Mouse (Mus musculus): ENCODE results near the gene Anxa4. TPM values are rescaled to one million over a fixed set of nuclear protein-coding genes. Genes with fewer than 3 reads are reported as not detected.

Gene Anxa4
- total RNA-seq (2023): 10 to 100 TPM; 61.9 to 67.0 TPM

GRCm38 (mm10) chr6:86793021-86793815, at the start of gene Anxa4:
Gene Anxa4, minus strand, starts transcription at chr6:86793584.

GRCm38 (mm10) chr6:86733183-86733876, 60.1 kb downstream of the Anxa4 start, which contains the start of gene Gmcl1:
Gene Gmcl1, minus strand, starts transcription at chr6:86733383.

Other genes starting within 250 kb of the Anxa4 start
- gene Asprv1, start 165.4 kb downstream of the Anxa4 start, total RNA-seq (2023): 1 to 10 TPM in 1 of 2 experiments, under 1 TPM in 1; 0.63 to 1.0 TPM
- 10 to 100 TPM; 28.2 to 32.2 TPM for gene Mxd1, start 124.4 kb downstream of the Anxa4 start, total RNA-seq (2023)
- gene Snrnp27, start 109.1 kb downstream of the Anxa4 start, total RNA-seq (2023): 10 to 100 TPM; 30.4 to 40.9 TPM
- 10 to 100 TPM; 10.1 to 14.1 TPM for gene Gmcl1, start 60.2 kb downstream of the Anxa4 start, total RNA-seq (2023)
- 10 to 100 TPM; 39.6 to 41.9 TPM for gene Aak1, start 55.9 kb upstream of the Anxa4 start, total RNA-seq (2023)
- 10 to 100 TPM; 38.4 to 43.0 TPM for gene Nfu1, start 215.7 kb upstream of the Anxa4 start, total RNA-seq (2023)
- 100 to 1,000 TPM in 1 of 2 experiments, 10 to 100 TPM in 1; 93.2 to 103 TPM for gene Gfpt1, start 249.3 kb upstream of the Anxa4 start, total RNA-seq (2023)

All from monocyte, adult 59 days (primary cell).